Mouse (Mus musculus): ENCODE results near the gene Bend5.

Gene Bend5

DNA sequence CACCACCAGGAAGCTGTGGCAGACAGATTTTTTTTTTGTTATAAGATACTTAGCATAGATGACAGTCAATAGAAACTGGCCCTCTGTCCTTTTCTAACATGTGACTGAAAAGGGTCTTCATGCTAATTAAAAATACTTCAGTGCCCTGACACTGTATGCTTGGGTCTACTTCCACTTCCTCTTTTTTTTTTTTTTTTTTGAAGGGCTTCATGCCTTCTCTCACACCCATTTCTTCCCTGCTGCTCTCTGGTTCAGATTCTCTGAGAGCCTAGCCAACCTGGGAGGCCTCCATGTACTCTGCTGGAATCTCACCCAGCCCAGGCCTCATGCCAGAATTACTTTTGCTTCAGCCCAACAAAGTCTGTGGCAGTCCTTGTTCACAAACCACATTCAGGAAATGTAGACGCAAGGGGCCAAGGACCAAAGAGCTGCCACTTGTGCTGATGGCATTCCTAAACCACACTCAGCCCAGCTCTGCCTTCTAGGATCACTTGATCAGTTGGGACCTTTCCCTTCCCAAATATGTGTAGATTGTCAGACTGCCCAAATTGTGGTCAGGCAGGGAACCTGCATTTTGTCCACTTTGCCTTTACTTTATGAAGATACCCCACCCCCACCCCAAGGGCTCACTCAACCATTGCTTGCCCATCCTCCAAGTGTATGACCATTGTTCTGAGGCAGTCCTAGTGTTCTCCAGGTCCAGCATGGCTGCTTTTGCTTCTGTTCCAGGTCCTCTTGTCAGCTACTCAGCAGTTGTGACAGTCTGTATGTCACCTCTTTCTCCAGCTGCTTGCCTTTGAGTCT, 27.8 kb downstream of the Bend5 start:
- DNase-seq (ENCODE audit: low read depth), result no peak

DNA sequence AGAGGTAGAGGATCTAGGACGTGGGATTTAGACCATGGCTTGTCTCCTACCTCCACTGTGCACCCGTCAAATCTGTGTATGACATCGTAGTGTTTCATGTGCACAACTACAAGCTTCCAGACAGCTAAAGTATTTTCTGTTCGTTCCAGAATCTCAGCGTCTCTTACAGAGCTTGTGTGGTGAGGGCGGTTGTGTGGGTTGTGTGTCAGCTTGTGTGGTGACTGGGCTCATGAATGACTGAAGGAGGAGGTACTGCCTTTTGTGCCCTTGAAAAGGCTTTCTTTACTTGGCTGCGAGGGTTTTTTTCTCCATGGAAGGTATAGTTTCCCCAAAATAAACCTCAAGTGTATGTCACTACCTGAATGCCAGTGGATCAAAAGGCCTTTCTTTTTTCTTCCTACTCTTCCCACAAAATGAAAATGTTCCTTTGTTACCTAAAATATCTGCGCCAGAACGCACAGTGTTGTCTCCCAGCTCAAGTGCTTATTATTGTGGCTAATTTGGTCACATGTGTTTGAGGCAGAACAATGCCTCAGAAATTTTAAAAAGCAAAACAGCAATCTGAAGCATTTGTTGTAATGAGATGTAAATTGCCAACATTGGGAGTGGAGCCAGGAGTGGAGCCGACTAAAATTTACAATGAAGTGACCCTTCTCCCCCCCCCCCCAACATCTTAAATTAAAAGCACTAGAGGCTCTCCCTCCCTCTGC, 29.3 kb downstream of the Bend5 start:
- DNase-seq (ENCODE audit: low read depth), result no peak

DNA sequence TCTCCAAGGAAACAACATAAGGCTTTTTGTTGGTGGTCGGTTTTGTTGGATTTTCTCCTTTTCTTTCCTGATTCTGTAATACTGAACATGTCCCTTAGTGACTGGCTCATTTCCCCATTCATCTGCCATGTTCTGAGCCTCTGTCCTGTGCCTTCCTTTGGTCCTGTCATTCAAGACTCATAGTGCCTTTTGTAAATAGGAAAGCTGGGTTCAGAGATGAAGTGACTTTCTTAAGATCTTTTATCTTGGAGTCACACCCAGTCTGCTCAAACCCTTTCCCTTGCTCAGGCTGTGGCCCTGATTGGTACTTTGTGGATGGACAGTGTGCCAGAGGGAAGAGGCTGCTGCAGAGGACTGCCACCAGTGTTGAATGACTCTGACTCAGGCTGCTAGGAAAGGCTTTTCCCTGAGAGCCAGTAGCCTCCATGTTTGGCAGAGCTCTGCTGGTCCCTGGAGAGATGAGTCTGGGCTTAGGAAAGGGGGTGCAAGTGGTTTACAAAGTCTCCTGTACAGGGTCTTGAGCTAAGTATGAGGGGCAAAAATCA, 29.9 kb downstream of the Bend5 start:
- no peak for DNase-seq (ENCODE audit: low read depth)

DNA sequence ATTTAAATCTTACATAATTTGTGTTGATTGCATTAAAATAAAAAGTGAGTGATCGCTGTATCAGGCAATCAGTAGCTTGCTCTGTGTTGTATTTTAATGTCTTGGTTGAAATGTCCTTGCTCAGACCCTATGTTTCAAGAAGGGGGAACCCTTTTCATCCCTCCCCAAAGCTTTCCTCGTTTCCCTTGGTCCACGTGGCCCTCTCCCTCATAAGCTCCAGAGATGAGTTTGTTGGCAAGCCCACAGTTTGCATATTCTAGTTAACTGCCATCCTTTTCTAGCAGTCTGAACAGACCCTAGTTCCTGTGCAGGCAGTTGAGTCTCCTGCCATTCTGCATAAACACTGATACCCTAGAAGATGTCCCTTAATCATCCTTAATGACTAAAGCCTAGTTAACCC, 33.1 kb downstream of the Bend5 start:
- DNase-seq (ENCODE audit: low read depth), result no peak

DNA sequence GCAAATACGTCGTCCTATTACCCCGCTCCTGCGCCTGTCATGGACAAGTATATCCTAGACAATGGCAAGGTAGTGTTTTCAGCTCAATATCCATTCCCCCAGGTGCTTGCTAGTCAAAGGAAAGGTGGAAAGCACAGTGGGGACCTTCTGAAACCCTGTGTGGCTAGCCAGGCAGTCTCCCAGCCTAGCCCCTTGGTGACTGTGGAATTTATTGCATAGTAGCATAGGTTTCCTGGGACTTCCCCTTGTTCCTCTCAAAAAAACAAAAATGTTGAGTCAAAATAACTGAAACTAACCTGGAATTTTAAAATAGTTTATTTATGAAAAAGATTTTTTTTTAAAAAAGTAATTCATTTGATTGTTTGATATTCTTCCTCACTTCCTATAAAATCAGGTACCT, 33.8 kb downstream of the Bend5 start:
- no peak for DNase-seq (ENCODE audit: low read depth)

DNA sequence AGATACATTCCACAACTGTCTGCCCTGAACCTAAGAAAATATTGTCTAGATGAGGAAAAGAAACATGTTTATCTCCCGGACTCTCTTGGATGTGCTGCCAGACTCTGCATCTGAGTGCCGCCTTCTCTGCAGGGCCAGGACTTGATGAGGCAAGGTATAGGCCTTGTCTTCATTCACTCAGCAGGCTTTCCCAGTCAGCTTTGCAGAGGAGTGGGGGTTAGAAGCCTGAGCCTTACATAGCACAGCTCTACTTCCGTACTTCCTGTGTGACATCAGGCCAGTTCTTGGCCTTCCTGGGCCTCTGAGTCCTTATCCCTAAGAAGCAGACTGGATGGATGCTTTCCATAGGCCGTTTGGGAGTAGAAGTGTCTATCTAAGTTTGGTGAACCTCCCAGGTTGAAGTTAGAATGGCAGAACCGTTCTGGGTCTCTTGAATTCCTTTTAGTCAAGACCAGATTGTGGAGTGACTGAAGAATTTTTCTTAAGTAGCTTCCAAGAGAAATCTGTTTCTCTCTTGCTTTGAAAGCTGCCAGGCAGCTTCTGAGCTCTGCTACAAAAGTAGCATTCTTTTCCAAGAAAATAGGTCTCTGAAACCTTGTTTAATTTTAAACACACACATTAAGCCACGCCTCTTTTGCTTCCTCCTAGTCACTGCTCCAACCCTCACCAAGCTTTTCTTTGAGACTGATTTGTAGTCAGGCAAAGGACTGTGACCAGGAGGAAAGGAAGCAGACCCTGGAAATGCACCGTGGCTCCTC, 34.8 kb downstream of the Bend5 start:
- DNase-seq (ENCODE audit: low read depth), result no peak

DNA sequence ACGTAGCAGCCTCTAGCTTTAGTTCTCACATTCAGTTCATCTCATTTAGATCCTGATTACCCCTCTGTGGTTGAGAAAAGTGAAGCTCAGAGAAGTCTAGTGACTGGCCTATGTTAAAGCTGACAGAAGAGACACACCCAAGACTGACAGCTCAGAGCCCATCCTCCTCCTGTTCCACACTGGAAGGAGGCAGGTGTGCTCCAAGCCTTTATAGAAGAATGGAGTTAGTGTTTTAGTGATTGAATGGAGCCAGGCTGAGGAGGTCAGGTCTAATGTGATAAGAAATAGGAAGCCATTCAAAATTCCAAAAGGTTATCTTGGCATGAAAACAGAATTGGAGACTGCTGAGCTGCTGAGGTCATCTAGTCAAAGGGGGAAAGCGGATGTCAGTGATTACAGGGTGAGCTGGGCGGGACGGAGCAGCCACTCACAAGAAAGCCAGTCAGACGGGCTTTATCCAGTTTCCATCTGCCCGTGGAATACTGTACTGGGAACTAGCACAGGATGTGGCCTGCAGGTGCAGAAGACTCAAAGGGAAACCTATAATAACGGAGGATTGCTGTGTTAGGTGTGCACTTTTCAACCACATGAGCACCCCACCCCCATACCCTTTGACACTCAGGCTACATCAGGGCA, 36.6 kb downstream of the Bend5 start:
- DNase-seq (ENCODE audit: low read depth), result no peak

DNA sequence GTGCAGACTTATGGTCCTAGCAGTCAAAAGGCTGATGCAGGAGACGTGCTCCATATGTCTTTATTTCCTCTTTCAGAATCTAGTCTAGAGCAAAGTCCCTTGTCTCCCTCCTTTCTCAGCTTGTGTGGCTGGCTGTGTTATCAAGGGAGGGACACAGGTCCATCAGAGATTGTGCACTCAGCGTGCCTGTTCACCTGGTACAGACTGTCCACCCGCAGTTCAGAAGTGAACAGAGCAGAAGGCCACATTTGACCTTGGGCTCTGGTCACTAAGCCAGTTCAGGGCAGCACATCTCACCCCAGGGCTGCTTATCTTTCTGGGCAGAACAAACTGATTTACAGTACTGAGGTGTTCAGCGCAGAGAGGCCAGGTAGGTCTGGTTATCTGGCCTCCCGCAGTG, 37.4 kb downstream of the Bend5 start:
- DNase-seq (ENCODE audit: low read depth), result no peak

DNA sequence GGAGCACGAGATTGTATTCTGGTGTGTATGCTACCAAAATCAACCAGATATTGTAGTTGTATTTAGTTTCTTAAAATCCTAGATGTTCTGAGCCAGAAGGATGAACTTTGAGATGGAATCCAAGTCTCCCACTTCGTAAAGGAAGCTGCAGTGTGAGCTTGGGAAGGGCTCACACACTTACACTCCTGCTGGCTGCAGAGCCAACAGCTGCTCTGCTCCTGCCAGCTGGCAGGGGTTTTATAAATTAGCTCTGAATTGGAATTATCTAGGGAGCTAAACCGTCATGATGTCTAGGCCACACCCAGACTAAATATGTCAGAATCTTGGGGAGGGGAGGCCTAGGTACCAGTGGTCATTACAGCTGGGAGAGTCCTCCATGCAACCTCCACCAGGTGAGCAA, 38.5 kb downstream of the Bend5 start:
- DNase-seq (ENCODE audit: low read depth), result no peak

DNA sequence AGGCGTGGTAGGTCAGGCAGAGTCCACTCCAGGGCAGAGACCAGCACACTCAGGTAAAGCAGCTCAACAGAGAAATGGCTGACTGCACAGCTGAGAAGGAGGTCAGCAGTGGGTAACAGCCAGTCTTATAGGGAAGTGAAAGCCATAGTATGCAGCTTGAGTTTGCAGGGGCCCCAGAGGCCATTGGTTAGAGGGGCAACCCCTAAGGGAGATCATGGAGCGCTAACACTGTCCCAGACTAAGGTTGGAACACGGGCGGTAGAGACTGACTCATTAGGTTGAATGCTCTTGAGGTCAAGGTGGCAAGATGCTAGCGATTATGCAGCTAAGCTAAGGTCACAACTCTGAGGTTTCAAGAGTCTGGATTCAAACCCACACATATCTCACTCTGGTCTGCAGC, 40.8 kb downstream of the Bend5 start:
- no peak for DNase-seq (ENCODE audit: low read depth)

DNA sequence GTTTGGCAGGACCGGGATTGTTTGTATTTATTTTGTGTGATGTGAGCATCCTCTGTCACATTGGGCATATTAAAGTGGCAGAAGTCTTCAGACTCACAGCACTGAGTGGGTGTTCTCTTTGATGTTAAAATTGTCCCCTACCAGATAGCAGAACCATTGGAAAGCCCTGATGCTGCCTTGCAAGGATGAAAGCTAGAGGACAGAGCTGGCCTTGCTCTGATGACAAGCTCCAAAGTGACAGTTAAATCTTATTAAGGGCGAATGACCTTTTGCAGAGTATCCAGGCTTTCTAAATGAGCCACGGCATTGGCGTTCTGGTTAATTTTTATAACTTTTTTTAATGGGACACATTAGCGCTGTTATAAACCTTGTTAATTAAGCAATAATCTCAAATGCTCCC, 42.8 kb downstream of the Bend5 start:
- DNase-seq (ENCODE audit: low read depth), result no peak

DNA sequence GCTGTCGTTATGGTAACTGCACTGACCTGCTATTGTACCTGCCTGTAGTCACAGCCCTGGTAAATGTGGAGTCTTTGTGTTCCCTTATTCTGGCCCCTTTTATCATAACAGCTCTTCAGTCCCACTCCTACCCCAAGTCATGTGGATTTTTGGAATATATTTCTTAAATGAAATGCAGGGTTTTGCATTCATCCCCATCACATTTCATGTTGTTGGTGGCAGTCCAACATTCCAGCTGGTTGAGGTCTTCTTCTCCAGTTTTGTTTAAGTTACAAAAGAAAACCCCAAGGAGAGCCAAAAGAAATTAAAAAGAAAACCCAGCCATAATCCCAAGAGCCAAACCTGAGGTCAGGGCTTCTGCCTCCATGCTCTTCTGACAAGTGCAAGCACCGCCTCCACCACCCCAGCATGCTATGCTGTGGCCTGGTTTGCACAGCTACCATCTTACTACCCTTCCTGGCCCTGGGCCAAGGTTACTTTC, 52.5 kb downstream of the Bend5 start:
- no peak for DNase-seq (ENCODE audit: low read depth)

DNA sequence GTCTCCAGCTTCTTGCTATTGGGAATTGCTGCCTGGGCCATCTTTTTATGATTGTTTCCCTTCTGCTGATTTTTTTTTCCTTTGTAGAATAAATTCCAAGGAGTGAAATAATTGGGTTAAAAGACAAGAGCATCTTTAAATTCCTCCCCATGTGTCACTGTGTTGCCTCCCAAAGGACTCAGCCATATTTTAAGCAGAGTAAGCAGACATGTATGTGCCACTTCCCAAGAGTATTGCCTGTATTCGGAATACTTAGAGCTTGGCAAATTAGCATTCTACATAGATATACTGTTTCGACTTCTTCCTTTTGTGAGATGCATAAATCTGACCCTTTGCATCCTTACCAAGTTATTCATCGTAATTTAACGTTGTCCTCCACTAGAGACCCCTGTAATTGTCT, 53.0 kb downstream of the Bend5 start:
- no peak for DNase-seq (ENCODE audit: low read depth)

DNA sequence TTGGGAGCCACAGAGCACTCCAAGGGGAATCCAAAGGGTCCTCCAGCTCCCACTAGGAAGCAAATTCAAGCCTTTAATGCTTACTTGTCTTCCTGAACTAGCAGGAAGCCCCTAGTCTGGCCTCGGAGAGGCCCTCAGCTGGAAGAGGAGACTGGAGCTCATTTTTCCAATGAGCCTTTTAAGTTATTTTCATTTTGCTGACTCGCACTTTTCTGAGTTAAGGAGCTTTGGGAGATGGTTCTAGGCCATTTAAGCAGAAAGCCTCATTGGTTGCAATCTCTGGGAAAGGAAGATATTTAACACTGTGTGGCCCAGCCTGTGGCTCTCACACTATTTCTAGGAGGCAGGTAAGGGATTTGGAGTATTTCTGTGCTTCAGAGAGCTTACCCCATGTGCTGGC, 55.0 kb downstream of the Bend5 start:
- DNase-seq (ENCODE audit: low read depth), result no peak

DNA sequence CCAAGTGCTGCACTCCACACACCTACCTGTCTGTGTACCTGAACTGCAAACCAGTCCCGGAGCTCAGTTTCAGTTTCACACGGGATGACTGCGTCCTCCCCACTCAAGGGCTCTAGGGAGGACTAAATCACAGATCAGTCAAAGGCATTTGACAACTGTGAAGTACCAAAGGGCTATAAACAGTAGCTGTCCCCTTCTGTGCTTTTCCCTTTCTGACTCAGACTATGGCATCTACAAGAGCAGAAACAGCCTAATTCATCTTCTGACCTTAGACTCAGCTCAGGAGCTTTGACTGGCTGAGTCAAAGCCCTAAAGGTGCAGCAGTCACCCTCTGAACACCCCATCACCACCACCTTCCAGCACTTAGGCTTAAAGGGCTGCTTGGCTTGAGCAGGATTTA, 56.9 kb downstream of the Bend5 start:
- no peak for DNase-seq (ENCODE audit: low read depth)

DNA sequence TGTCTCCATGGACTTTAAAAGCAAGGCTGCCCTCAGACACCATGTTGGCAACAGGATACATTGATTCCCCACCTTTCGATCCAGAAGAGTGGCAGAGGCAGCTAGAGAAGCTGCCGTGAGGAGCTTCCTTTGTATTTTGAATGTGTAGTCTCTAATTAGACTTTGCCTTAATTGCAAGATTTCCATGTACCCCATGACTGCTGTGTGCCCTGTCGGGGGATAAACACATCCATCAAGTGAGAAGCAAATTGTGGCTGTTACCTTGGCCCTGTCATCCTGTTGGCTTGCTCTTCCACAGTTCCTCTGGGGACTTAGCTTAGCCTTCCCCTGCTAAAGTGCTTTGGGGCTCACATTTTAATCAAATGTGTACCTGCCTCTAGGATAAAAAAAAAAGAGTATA, 57.7 kb downstream of the Bend5 start:
- no peak for DNase-seq (ENCODE audit: low read depth)

DNA sequence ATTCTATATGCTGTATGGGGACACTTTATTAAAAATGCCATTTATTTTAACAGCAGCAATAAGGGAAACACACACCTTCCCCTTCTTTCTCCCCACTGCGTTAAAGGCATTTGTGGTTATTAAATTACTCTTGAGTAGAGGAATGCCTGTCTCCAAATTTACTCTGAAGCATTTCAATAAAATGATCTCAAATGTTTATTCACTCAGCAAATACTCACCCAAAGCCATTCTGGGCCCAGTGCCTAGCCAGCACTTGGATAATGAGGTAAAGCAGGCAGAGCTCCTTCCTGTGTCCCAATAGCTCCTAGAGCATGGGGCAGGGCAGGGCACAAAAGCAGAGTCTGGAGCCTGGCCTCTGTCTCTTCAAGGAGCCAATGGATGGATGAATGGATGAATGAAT, 58.2 kb downstream of the Bend5 start:
- DNase-seq (ENCODE audit: low read depth), result no peak

DNA sequence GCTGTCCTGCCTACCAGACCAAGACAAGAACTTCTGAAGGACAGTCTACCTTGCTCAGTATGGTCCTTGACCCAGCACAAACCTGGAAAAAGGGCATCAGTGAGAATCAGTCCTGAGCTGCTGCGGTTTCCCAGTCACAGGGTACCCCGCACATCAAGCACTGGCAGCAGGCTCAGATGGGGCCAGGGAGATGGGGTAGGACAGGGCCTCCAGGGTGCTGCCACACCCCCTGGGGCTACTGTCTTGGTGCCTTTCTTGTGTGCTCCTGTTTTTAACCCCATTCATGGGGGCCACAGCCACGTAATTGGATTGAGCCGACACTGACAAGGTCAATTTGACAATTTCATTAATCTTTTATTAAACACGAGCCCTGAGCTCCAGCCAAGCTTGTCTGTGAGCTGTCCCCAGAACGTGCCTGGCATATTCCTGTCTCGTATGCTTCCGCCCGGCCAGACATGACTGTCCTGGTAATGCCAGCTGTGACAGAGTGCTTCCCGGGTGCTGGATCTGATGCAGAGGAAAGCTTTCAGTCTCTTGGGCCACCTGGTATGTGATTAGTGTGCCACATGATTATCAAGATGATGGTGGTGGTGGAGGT, 60.7 kb downstream of the Bend5 start:
- DNase-seq (ENCODE audit: low read depth), result no peak

DNA sequence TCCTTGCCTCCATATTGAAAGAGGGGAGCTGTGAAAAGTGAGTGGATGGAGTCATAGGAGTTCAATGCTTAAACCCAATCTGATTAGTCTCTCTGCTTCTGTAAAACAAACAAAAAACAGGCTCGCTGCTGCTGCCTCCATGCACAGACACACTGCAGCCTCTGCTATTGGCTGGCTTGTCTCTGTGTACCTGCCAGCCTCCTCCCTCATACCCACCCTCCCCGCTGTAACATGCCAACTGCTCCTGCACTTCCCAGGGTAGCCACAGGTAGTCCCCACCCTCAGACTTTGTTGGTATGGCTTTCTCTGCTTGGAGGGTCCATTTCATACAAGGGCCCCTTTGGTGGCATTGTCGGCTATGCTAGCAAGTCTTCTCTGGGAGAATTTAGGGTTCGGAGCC, 62.7 kb downstream of the Bend5 start:
- no peak for DNase-seq (ENCODE audit: low read depth)

DNA sequence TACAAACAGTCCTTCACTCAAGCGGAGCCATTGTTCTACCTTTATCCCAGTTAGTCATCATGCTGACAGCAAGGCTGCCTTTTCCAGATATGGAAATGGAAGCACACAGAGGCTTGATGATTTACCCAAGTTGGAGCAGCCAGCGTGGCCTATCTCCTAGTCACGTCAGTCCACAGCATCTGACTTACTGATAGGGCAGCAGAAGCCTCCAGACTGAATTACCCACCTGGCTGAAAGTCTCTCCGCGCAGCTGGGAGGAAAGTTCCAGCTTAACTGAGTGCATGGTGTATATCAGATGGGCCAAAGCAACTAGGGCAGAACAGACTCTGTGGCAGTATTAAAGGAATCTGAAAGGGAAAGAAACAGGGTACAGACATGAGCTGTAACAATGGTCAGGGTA, 68.7 kb downstream of the Bend5 start:
- no peak for DNase-seq (ENCODE audit: low read depth)

DNA sequence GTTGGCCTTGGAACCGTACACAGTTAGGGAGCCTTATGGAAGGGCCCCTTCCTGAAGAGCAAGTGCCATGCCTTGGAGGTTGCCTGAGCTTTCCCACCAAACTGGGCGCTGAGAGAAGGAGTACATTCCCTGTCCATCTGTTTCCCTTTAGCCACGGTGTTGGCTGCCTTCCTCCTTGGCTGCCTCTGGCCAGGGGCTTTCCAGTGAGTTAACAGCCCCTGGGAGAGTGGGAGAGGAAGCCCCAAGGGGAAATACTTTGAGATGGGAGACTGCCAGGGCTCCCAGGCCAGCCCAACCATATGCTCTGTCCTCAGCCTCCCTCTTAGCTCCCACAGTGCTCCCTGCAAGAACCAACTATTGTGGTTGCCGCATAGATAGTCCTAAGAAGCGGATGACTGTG, 70.4 kb downstream of the Bend5 start:
- DNase-seq (ENCODE audit: low read depth), result no peak

DNA sequence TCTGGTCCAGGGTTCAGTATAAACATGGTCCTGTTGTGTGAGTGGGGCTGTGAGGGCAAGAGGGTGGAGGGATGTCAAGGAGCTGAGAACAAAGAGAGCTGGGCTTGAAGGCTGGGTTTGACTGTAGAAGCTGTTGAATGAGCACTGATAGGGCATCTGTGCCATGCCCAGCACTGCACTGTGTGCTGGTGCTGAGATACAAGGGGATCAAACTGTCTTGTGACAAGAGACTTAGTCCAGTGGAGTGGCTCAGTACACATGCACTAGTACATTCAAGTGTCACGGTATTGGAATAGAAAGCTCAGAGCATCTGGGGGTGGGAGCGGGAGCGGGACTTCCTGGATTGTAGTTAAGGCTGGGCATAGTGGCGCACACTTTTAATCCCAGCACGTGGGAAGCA, 71.4 kb downstream of the Bend5 start:
- no peak for DNase-seq (ENCODE audit: low read depth)
